Mouse (Mus musculus): Measurements from ENCODE around the gene Gm49380.

Gm49380 gene

GRCm38 (mm10) chr9:44022100-44022847 is 91.0 kb downstream of the Gm49380 start:
- no peak for DNase-seq (ENCODE audit: extremely low read depth, low read depth, low spot score)

GRCm38 (mm10) chr9:44020001-44020400 is 93.3 kb downstream of the Gm49380 start:
- DNase-seq (ENCODE audit: extremely low read depth, low read depth, low spot score): no peak

GRCm38 (mm10) chr9:44017846-44018245 is 95.5 kb downstream of the Gm49380 start:
- DNase-seq (ENCODE audit: extremely low read depth, low read depth, low spot score): no peak
